Mouse (Mus musculus) midbrain, postnatal 0 days (tissue): Measurements from ENCODE around the gene Gm10715. TPM values are rescaled to one million over a fixed set of nuclear protein-coding genes. Genes with fewer than 3 reads are reported as not detected.
"Not testable (repeated sequence)": the region's sequence is repeated elsewhere in the genome, so short reads cannot be mapped to it uniquely, and the experiment has no call there.

Experiments used
- ATAC-seq: fragments of 200-750 bp; cut with Nextera tagmentation; 2 replicates; pipeline ENCODE4 v1.8.0; 2017; ENCODE audit warnings: moderate number of reproducible peaks, mild to moderate bottlenecking, moderate TSS enrichment, moderate library complexity; ENCODE audit not compliant: low FRiP score
- DNase-seq: peaks from one replicate; pipeline ENCODE4 v3.0.0-alpha.2; 2015; ENCODE audit warnings: low spot score
- H3K27ac ChIP-seq: fragments of 300-500 bp; sonication (generic); 2 replicates; pipeline ENCODE4 v1.5.1; 2014; ENCODE audit warnings: low read depth, mild to moderate bottlenecking, low read length, mixed read lengths
- H3K27me3 ChIP-seq: fragments of 300-500 bp; sonication (generic); 2 replicates; pipeline ENCODE4 v1.6.1; 2014; ENCODE audit warnings: low read length, control low read depth, mixed read lengths; ENCODE audit not compliant: insufficient read depth
- H3K36me3 ChIP-seq: fragments of 300-500 bp; sonication (generic); 2 replicates; pipeline ENCODE4 v1.6.1; 2014; ENCODE audit warnings: low read length, control low read depth, mixed read lengths; ENCODE audit not compliant: insufficient read depth
- H3K4me1 ChIP-seq: fragments of 300-500 bp; sonication (generic); 2 replicates; pipeline ENCODE4 v1.6.1; 2014; ENCODE audit warnings: mild to moderate bottlenecking, control low read depth, antibody characterized with exemption, low read length, mixed read lengths; ENCODE audit not compliant: insufficient read depth
- H3K4me2 ChIP-seq: fragments of 300-500 bp; sonication (generic); 2 replicates; pipeline ENCODE4 v1.6.1; 2014; ENCODE audit warnings: low read depth, mild to moderate bottlenecking, low read length, mixed read lengths; ENCODE audit not compliant: poor library complexity, severe bottlenecking
- H3K4me3 ChIP-seq: fragments of 300-500 bp; sonication (generic); 2 replicates; pipeline ENCODE4 v1.5.1; 2014; ENCODE audit warnings: low read depth, mild to moderate bottlenecking, low read length, moderate library complexity
- H3K9ac ChIP-seq: fragments of 300-500 bp; sonication (generic); replicated peaks from 2 replicates; pipeline ENCODE4 v1.6.1; 2014; ENCODE audit warnings: mild to moderate bottlenecking, low read length, moderate library complexity, mixed read lengths; ENCODE audit not compliant: poor library complexity, severe bottlenecking
- H3K9me3 ChIP-seq: fragments of 300-500 bp; sonication (generic); 2 replicates; pipeline ENCODE4 v1.6.1; 2016; ENCODE audit warnings: low read length, control low read depth
- WGBS: fragments of 180-500 bp; shearing (Covaris S2); extraction: QIAGEN DNeasy Blood & Tissue Kit; methylation state at CpG from one replicate; pipeline ENCODE4 v1.1.7; 2014; 5-methylcytosine and 5-hydroxymethylcytosine counted together
- polyA plus RNA-seq: library from polyadenylated mRNA; unstranded; fragments of >200 nt; fragmentation: Nextera tagmentation; extraction: Ambion mirVana; gene quantifications from 2 replicates; pipeline ENCODE4 v1.2.1, GENCODE M21; 2015
- total RNA-seq: library from RNA; depleted of rRNA; stranded (reverse); fragments of >200 nt; gene quantifications from 2 replicates; pipeline ENCODE4 v1.2.3, GENCODE M21; 2014; rRNA removed

Gm10715 gene
- total RNA-seq (not detected in 2 replicates), polyA plus RNA-seq (not detected in 2 replicates)

DNA sequence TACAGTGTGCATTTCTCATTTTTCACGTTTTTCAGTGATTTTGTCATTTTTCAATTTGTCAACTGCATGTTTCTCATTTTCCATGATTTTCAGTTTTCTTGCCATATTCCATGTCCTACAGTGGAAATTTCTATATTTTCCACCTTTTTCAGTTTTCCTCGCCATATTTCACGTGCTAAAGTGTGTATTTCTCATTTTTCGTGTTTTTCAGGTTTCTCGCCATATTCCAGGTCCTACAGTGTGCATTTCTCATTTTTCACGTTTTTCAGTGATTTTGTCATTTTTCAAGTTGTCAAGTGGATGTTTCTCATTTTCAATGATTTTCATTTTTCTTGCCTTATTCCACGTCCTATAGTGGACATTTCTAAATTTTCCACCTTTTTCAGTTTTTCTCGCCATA is at the start of gene Gm10715:
Gene Gm10715, plus strand, starts transcription at position 301 of the 400 bp plus-strand sequence.
- H3K9me3 ChIP-seq, H3K36me3 ChIP-seq, H3K27ac ChIP-seq, H3K9ac ChIP-seq, H3K4me3 ChIP-seq, H3K4me2 ChIP-seq, DNase-seq, H3K27me3 ChIP-seq, H3K4me1 ChIP-seq, ATAC-seq: not testable (repeated sequence)
- WGBS: 79% methylated on average over 6 of the region's 8 CpGs

DNA sequence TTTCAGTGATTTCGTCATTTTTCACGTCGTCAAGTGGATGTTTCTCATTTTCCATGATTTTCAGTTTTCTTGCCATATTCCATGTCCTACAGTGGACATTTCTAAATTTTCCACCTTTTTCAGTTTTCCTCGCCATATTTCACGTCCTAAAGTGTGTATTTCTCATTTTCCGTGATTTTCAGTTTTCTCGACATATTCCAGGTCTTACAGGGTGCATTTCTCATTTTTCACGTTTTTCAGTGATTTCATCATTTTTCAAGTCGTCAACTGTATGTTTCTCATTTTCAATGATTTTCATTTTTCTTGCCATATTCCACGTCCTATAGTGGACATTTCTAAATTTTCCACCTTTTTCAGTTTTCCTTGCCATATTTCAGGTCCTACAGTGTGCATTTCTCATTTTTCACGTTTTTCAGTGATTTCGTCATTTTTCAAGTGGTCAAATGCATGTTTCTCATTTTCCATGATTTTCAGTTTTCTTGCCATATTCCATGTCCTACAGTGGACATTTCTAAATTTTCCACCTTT is 36.2 kb upstream of the Gm10715 start, which contains the start of gene Gm10722:
Gene Gm10722, plus strand, starts transcription at position 478 of the 528 bp plus-strand sequence.
- H3K36me3 ChIP-seq, ATAC-seq, H3K9ac ChIP-seq, H3K4me1 ChIP-seq, H3K27ac ChIP-seq, H3K4me3 ChIP-seq, H3K27me3 ChIP-seq, H3K4me2 ChIP-seq, H3K9me3 ChIP-seq: not testable (repeated sequence)
- DNase-seq: peak; percentile 51
- WGBS: 74% methylated on average over 12 of the region's 12 CpGs

DNA sequence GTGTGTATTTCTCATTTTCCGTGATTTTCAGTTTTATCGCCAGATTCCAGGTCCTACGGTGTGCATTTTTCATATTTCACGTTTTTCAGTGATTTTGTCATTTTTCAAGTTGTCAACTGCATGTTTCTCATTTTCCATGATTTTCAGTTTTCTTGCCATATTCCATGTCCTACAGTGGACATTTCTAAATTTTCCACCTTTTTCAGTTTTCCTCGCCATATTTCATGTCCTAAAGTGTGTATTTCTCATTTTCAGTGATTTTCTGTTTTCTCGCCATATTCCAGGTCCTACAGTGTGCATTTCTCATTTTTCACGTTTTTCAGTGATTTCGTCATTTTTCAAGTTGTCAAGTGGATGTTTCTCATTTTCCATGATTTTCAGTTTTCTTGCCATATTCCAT is 35.7 kb upstream of the Gm10715 start:
- ATAC-seq, H3K27me3 ChIP-seq, H3K27ac ChIP-seq, H3K4me3 ChIP-seq, H3K36me3 ChIP-seq, H3K4me1 ChIP-seq, DNase-seq, H3K9me3 ChIP-seq, H3K4me2 ChIP-seq, H3K9ac ChIP-seq: not testable (repeated sequence)
- WGBS: 68% methylated on average over 8 of the region's 8 CpGs

DNA sequence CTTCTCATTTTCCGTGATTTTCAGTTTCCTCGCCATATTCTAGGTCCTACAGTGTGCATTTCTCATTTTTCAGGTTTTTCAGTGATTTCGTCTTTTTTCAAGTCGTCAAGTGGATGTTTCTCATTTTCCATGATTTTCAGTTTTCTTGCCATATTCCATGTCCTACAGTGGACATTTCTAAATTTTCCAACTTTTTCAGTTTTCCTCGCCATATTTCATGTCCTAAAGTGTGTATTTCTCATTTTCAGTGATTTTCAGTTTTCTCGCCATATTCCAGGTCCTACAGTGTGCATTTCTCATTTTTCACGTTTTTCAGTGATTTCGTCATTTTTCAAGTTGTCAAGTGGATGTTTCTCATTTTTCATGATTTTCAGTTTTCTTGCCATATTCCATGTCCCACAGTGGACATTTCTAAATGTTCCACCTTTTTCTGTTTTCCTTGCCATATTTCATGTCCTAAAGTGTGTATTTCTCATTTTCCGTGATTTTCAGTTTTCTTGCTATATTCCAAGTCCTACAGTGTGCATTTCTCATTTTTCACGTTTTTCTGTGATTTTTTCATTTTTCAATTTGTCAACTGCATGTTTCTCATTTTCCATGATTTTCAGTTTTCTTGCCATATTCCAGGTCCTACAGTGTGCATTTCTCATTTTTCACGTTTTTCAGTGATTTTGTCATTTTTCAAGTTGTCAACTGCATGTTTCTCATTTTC is 34.6 kb upstream of the Gm10715 start:
- H3K4me1 ChIP-seq, H3K4me2 ChIP-seq, H3K27me3 ChIP-seq, H3K9me3 ChIP-seq, H3K27ac ChIP-seq, H3K4me3 ChIP-seq, H3K36me3 ChIP-seq, H3K9ac ChIP-seq: not testable (repeated sequence)
- WGBS: 62% methylated on average over 8 of the region's 11 CpGs
- DNase-seq (peak; percentile 50), ATAC-seq (peak; percentile 85)

DNA sequence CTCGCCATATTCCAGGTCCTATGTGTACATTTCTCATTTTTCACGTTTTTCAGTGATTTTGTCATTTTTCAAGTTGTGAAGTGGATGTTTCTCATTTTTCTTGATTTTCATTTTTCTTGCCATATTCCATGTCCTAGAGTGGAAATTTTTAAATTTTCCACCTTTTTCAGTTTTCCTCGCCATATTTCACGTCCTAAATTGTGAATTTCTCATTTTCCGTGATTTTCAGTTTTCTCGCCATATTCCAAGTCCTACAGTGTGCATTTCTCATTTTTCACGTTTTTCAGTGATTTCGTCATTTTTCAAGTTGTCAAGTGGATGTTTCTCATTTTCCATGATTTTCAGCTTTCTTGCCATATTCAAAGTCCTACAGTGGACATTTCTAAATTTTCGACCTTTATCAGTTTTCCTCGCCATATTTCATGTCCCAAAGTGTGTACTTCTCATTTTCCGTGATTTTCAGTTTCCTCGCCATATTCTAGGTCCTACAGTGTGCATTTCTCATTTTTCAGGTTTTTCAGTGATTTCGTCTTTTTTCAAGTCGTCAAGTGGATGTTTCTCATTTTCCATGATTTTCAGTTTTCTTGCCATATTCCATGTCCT is 33.8 kb upstream of the Gm10715 start, which contains the start of gene Gm11168:
Gene Gm11168, plus strand, starts transcription at position 553 of the 603 bp plus-strand sequence.
- H3K9me3 ChIP-seq, DNase-seq, H3K4me2 ChIP-seq, H3K27me3 ChIP-seq, ATAC-seq, H3K9ac ChIP-seq, H3K27ac ChIP-seq, H3K4me3 ChIP-seq, H3K4me1 ChIP-seq, H3K36me3 ChIP-seq: not testable (repeated sequence)
- WGBS: 67% methylated on average over 6 of the region's 14 CpGs

DNA sequence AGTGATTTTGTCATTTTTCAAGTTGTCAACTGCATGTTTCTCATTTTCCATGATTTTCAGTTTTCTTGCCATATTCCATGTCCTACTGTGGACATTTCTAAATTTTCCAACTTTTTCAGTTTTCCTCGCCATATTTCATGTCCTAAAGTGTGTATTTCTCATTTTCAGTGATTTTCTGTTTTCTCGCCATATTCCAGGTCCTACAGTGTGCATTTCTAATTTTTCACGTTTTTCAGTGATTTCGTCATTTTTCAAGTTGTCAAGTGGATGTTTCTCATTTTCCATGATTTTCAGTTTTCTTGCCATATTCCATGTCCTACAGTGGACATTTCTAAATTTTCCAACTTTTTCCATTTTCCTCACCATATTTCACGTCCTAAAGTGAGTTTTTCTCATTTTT is 30.5 kb upstream of the Gm10715 start:
- WGBS: 79% methylated on average over 1 of the region's 5 CpGs
- not testable (repeated sequence) for DNase-seq, H3K9me3 ChIP-seq, H3K4me1 ChIP-seq, ATAC-seq, H3K27me3 ChIP-seq, H3K27ac ChIP-seq, H3K9ac ChIP-seq, H3K36me3 ChIP-seq, H3K4me3 ChIP-seq, H3K4me2 ChIP-seq

DNA sequence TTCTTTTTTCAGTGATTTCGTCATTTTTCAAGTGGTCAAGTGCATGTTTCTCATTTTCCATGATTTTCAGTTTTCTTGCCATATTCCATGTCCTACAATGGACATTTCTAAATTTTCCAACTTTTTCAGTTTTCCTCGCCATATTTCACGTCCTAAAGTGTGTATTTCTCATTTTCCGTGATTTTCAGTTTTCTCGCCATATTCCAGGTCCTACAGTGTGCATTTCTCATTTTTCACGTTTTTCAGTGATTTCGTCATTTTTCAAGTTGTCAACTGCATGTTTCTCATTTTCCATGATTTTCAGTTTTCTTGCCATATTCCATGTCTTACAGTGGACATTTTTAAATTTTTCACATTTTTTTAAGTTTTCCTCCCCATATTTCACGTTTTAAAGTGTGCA is 30.0 kb upstream of the Gm10715 start:
- H3K9ac ChIP-seq, H3K9me3 ChIP-seq, H3K4me3 ChIP-seq, H3K27me3 ChIP-seq, H3K4me1 ChIP-seq, H3K4me2 ChIP-seq, H3K27ac ChIP-seq, H3K36me3 ChIP-seq, DNase-seq: not testable (repeated sequence)
- peak; percentile 78 for ATAC-seq
- WGBS: 76% methylated on average over 7 of the region's 8 CpGs

DNA sequence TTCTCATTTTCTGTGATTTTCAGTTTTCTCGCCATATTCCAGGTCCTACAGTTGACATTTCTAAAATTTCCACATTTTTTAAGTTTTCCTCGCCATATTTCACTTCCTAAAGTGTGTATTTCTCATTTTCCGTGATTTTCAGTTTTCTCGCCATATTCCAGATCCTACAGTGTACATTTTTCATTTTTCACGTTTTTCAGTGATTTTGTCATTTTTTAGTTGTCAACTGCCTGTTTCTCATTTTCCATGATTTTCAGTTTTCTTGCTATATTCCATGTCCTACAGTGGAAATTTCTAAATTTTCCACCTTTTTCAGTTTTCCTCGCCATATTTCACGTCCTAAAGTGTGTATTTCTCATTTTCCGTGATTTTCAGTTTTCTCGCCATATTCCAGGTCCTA is 29.4 kb upstream of the Gm10715 start:
- WGBS: 76% methylated on average over 7 of the region's 9 CpGs
- DNase-seq: not testable (repeated sequence)

More for the DNA sequence above, 29.4 kb upstream of the Gm10715 start:
- not testable (repeated sequence) for H3K9ac ChIP-seq, H3K9me3 ChIP-seq, H3K36me3 ChIP-seq, H3K4me1 ChIP-seq, H3K27me3 ChIP-seq, H3K27ac ChIP-seq, ATAC-seq, H3K4me2 ChIP-seq, H3K4me3 ChIP-seq
